Mouse (Mus musculus) heart, embryonic 14.5 days (tissue): ENCODE results near the gene Inpp5b. TPM values are rescaled to one million over a fixed set of nuclear protein-coding genes. Genes with fewer than 3 reads are reported as not detected.

Source experiments
- ATAC-seq: fragments of 200-750 bp; cut with Nextera tagmentation; 2 replicates; pipeline ENCODE4 v1.8.0; 2017; ENCODE audit warnings: low read depth, moderate TSS enrichment; ENCODE audit not compliant: insufficient number of reproducible peaks, insufficient read depth, low FRiP score
- H3K27ac ChIP-seq, 2 experiments: fragments of 200-500 bp in 1 of 2; fragments of 300-500 bp in 1 of 2; sonication (generic) in 1 of 2; replicated peaks in 1 of 2; 2 replicates each; pipeline ENCODE4 v1.5.1; 2012 to 2014; ENCODE audit warnings: low read depth in 2 of 2, low read length in 2 of 2, control low read depth in 1 of 2, mild to moderate bottlenecking in 1 of 2, mixed read lengths in 1 of 2; ENCODE audit not compliant: control insufficient read depth in 1 of 2, insufficient read depth in 1 of 2
- H3K27me3 ChIP-seq: fragments of 300-500 bp; sonication (generic); 2 replicates; pipeline ENCODE4 v1.6.1; 2014; ENCODE audit warnings: mild to moderate bottlenecking, low read length, control low read depth; ENCODE audit not compliant: control insufficient read depth, insufficient read depth
- H3K36me3 ChIP-seq: fragments of 300-500 bp; sonication (generic); 2 replicates; pipeline ENCODE4 v1.6.1; 2014; ENCODE audit warnings: mild to moderate bottlenecking, control low read depth, low read length, mixed read lengths; ENCODE audit not compliant: control insufficient read depth, insufficient read depth
- H3K4me1 ChIP-seq, 2 experiments: fragments of 200-500 bp in 1 of 2; fragments of 300-500 bp in 1 of 2; sonication (generic) in 1 of 2; 2 replicates each; pipeline ENCODE4 v1.6.1; 2012 to 2014; ENCODE audit warnings: low read length in 2 of 2, control low read depth in 1 of 2, mixed read lengths in 1 of 2; ENCODE audit not compliant: control insufficient read depth in 2 of 2, insufficient read depth in 2 of 2
- H3K4me2 ChIP-seq: fragments of 300-500 bp; sonication (generic); 2 replicates; pipeline ENCODE4 v1.6.1; 2014; ENCODE audit warnings: mild to moderate bottlenecking, low read length
- H3K4me3 ChIP-seq, 2 experiments: fragments of 200-500 bp in 1 of 2; fragments of 300-500 bp in 1 of 2; sonication (generic) in 1 of 2; 2 replicates each; pipeline ENCODE4 v1.5.1; 2012 to 2014; ENCODE audit warnings: low read length in 2 of 2, mild to moderate bottlenecking in 2 of 2, control low read depth in 1 of 2, low read depth in 1 of 2, moderate library complexity in 1 of 2; ENCODE audit not compliant: control insufficient read depth in 1 of 2, insufficient read depth in 1 of 2
- H3K9ac ChIP-seq: fragments of 300-500 bp; sonication (generic); 2 replicates; pipeline ENCODE4 v1.6.1; 2014; ENCODE audit warnings: mild to moderate bottlenecking, low read length
- H3K9me3 ChIP-seq: fragments of 300-500 bp; sonication (generic); 2 replicates; pipeline ENCODE4 v1.6.1; 2016; ENCODE audit warnings: low read length, control low read depth; ENCODE audit not compliant: control insufficient read depth
- WGBS: fragments of 180-500 bp; shearing (Covaris S2); extraction: QIAGEN DNeasy Blood & Tissue Kit; methylation state at CpG from one replicate; pipeline ENCODE4 v1.1.7; 2014; 5-methylcytosine and 5-hydroxymethylcytosine counted together
- polyA plus RNA-seq: library from polyadenylated mRNA; unstranded; fragments of >200 nt; fragmentation: Nextera tagmentation; extraction: Ambion mirVana; gene quantifications from 2 replicates; pipeline ENCODE4 v1.2.1, GENCODE M21; 2014

Inpp5b gene
- polyA plus RNA-seq, 1 experiment from 2014 or later, result 17.3 TPM

- Histone ChIP-seq H3K4me2 (no peak overlapping the region), H3K9ac (no peak overlapping the region), H3K9me3 (no peaks in the 10 kb centered on the region), H3K4me1 (peaks cover 5 to 10% of the 10 kb centered on the region in 2 experiments; a peak in 3 of 4 replicates), H3K27me3 (no peaks in the 10 kb centered on the region), H3K27ac (no peak overlapping the region), H3K36me3 (peaks cover 4% of the 10 kb centered on the region), H3K4me3 (no peak overlapping the region)
- ATAC-seq, result no peak
- WGBS, result 30% methylated on average over 1 of the region's 1 CpGs
Observed at GRCm38 (mm10) chr4:124738783-124739182, 2.9 kb upstream of the Inpp5b start.

DNA sequence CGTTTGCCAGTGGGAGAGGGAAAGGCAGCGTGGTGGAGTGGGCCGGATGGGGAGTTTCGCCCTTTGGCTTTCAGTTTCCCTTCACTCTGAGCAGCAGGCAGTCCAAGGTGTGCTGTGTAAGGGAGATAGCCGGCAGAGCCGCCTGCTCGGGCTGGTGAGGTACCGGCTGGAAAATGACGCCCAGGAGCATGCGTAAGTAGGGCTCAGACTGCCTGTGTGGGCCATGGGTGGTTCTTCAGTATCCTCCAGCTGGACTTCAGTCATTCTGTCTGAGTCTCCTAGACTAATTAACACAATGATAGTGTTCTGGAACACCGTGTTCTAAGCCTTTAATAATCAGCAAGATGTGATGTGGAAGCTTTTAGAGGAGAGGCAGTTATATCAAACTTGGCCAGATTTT lies 1.2 kb downstream of the Inpp5b start:
- no peak overlapping the region for H3K4me2 ChIP-seq
- peaks cover 5 to 10% of the 10 kb centered on the region in 2 experiments; a peak in 3 of 4 replicates for H3K4me1 ChIP-seq
- H3K27ac ChIP-seq, result no peak overlapping the region
- ATAC-seq, result no peak
- H3K4me3 ChIP-seq, result no peak overlapping the region
- no peak overlapping the region for H3K9ac ChIP-seq
- no peaks in the 10 kb centered on the region for H3K9me3 ChIP-seq
- no peaks in the 10 kb centered on the region for H3K27me3 ChIP-seq
- 77% methylated on average over 11 of the region's 11 CpGs for WGBS
- H3K36me3 ChIP-seq, result 0 out of 2 replicates have a peak, but pooled peaks cover 3% of the 10 kb centered on the region

DNA sequence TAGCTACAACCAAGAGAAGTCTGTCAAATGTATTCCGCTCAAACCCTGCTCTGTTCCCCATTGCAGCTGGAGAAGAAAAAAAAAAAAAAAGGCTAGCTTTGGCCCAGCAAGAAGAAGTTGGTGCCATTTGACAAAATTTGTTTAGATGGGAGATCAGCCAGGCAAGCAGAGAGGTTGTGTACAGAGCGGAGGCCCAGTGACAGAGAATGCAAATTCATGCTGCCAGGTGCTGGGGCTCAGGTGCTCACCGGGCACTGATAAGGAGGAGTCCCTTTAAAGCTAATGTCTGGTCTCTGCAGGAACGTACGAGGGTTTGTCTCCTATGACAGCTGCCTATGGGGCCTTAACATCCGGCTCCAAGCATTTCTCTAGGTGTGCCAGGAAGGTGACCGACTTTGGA lies 4.9 kb downstream of the Inpp5b start:
- Histone ChIP-seq H3K9ac (no peak overlapping the region), H3K4me1 (peaks cover 5 to 9% of the 10 kb centered on the region in 2 experiments; a peak in 3 of 4 replicates), H3K27ac (no peak overlapping the region), H3K36me3 (0 out of 2 replicates have a peak, but pooled peaks cover 3% of the 10 kb centered on the region), H3K27me3 (no peaks in the 10 kb centered on the region), H3K4me3 (no peak overlapping the region), H3K4me2 (no peak overlapping the region), H3K9me3 (no peaks in the 10 kb centered on the region)
- 69% methylated on average over 7 of the region's 7 CpGs for WGBS
- ATAC-seq, result no peak

DNA sequence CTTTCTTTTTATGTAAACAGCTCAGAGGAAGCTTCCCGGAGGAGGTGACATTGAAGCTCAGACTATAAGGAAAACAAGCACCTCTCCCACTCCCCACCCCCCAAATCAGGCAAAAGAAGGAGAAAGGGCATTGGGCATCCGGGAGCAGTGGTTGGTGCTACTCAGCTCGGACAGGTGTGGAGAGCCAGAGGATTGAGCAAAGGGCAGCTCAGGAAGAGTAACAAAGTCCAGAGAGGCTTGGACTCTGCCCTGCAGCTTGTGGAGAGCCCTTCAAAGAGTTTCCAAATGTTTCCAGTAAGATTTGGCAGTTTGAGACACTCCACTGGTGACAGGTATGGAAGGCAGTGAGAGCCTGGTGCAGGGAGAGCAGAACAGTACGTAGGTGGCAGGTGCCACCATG lies 6.2 kb downstream of the Inpp5b start:
- Histone ChIP-seq H3K27ac (no peak overlapping the region), H3K4me1 (peaks cover 5 to 13% of the 10 kb centered on the region in 2 experiments; a peak in 3 of 4 replicates), H3K4me2 (no peak overlapping the region), H3K9ac (no peak overlapping the region), H3K9me3 (no peaks in the 10 kb centered on the region), H3K27me3 (no peaks in the 10 kb centered on the region), H3K36me3 (0 out of 2 replicates have a peak, but pooled peaks cover 3% of the 10 kb centered on the region), H3K4me3 (no peak overlapping the region)
- no peak for ATAC-seq
- WGBS, result 52% methylated on average over 4 of the region's 4 CpGs

- Histone ChIP-seq H3K4me1 (peaks cover 10 to 31% of the 10 kb centered on the region in 2 experiments), H3K9me3 (no peaks in the 10 kb centered on the region), H3K27me3 (no peaks in the 10 kb centered on the region), H3K4me2 (peak overlapping the region; percentile 86), H3K27ac (no peak overlapping the region), H3K9ac (peak overlapping the region; percentile 74), H3K4me3 (peak overlapping the region; percentile 75 to 81), H3K36me3 (no peaks in the 10 kb centered on the region)
- under 1% methylated on average over 75 of the region's 75 CpGs for WGBS
- ATAC-seq, result peak; percentile 98
Observed at GRCm38 (mm10) chr4:124751300-124752250, 9.9 kb downstream of the Inpp5b start.

GRCm38 (mm10) chr4:124752281-124753199 lies 10.9 kb downstream of the Inpp5b start:
- H3K4me3 ChIP-seq, result peak overlapping the region; percentile 75 to 81
- H3K9ac ChIP-seq, result peak overlapping the region; percentile 74
- H3K27ac ChIP-seq, result no peak overlapping the region
- peaks cover 10 to 31% of the 10 kb centered on the region in 2 experiments for H3K4me1 ChIP-seq
- peak overlapping the region; percentile 86 for H3K4me2 ChIP-seq
- H3K36me3 ChIP-seq, result no peaks in the 10 kb centered on the region; the same call in 1 of the 2 replicates
- no peaks in the 10 kb centered on the region for H3K9me3 ChIP-seq
- WGBS, result 13% methylated on average over 15 of the region's 15 CpGs
- no peak for ATAC-seq
- no peaks in the 10 kb centered on the region for H3K27me3 ChIP-seq

DNA sequence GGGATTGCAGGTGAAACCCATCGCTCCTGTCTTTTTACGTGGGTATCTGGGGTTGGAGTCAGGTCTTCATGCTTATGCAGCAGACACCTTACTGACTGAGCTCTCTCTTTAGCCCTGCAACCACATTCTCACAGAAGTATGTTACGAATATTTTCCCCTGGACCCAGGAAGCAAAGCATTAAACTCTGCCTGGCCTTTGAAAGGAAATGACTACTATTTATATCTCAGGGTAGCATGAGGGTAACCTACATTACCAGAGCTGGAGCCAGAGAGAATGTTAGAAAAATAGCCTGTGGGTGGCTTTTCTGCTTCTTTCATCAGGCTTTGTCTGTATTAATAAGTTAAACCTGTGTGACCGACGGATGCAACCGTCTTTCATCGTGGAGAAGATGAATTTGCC lies 13.9 kb downstream of the Inpp5b start:
- H3K27ac ChIP-seq, result peak overlapping the region in 1 of 2 experiments; percentile 23; a peak in 1 of 4 replicates
- no peaks in the 10 kb centered on the region for H3K9me3 ChIP-seq
- ATAC-seq, result no peak
- peaks cover 10 to 31% of the 10 kb centered on the region in 2 experiments for H3K4me1 ChIP-seq
- peaks cover 3% of the 10 kb centered on the region; the same call in 1 of the 2 replicates for H3K36me3 ChIP-seq
- H3K9ac ChIP-seq, result no peak overlapping the region
- no peak overlapping the region for H3K4me2 ChIP-seq
- WGBS, result 60% methylated on average over 7 of the region's 7 CpGs
- no peak overlapping the region for H3K4me3 ChIP-seq
- H3K27me3 ChIP-seq, result no peaks in the 10 kb centered on the region
